Mouse (Mus musculus): Measurements from ENCODE around the gene Dph6.

The Dph6 gene

DNA sequence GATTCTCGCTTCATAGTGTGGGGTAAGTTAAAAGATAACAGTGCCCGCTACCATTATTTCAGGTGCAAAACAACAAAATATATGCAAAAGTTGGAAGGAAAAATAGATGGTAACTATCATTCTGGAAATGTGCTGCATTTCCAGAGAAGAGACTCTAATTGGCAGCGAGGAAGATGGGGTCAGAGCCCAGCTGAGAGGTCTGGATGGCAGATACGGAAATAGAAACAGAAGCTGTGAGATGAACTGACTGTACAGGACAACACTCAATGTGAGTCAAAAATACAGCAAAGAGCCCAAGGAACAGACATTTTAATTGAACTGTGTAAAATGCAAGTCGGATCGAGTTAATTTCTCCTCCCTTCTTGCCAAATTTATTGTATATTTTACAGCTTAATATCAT is 114.3 kb downstream of the Dph6 start:
- DNase-seq (ENCODE audit: low spot score in 2 of 2), result no peak

DNA sequence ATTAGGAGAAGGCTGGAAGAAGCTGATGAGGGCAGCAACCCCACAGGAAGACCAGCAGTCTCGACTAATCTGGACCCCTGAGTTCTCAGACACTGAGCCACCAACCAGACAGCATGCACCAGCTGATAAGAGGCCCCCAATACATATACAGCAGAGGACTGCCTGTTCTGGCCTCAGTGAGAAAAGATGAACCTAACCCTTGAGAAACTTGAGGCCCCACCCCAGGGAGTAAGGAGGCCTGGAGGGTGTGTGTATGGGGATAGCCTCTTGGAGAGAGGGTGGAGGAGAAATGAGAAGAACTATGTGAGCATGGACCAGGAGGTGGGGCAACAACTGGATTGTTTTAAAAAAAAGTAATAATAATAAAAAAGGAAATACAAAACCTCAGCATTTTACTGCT is 118.7 kb downstream of the Dph6 start:
- DNase-seq (ENCODE audit: low spot score in 2 of 2), result no peak

DNA sequence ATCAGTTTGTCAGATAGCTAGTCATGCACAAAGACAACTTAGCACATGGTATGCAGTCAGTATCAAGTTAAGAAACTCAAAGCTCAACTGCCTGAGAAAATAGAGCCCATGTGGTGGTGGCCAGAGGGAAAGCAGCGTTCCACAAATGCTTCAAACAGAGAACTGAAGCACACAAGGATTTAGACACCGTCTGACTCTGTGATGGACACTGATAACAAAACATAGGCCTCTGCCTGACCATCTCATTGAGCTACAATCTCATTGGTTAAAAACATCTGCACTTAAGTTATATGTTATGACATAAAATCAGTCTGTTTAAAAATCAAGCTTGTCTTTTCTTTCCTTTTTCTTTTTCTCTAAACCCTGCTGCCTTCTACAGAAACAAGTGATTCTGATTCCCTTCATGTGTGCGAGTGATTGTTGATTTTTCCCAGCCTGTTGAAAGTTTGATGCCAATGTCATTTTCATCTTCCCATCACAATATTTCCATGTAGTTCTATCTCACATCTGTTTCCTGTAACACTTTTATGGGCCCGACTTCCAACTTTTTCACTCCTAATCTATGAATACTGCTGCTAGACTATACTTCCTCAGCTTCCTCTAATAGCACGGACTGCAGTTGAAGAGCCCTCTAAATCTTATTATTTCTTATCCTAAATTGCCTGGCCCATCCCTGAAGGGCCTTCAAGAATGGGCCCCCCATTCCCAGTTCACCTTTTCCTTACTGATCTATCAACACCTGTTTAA is 123.6 kb downstream of the Dph6 start:
- DNase-seq (ENCODE audit: low spot score in 2 of 2), result no peak

DNA sequence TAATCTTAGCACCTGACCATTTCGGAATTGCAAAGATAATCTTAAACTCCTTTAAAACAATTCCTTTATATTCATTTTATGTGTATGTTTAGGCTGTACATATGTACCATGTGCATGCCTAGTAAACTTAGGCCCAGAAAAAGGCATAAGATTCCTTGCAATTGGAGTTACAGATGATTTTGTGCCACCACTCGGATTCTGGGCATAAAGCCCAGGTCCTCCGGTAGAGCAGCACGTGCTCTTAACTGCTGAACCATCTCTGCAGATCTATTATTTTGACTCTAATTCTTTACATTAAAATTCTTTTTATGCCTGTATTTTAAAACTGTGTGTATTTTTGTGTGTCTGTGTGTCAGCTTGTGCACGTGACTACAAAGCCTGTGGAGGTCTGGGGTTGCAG is 134.3 kb downstream of the Dph6 start:
- no peak for DNase-seq (ENCODE audit: low spot score in 2 of 2)

GRCm38 (mm10) chr2:114519907-114520306 is 134.9 kb downstream of the Dph6 start:
- no peak for DNase-seq (ENCODE audit: low spot score in 2 of 2)

- DNase-seq (ENCODE audit: low spot score in 2 of 2), result no peak
These were observed 162.4 kb downstream of the Dph6 start for GRCm38 (mm10) chr2:114492398-114492797.

- no peak for DNase-seq (ENCODE audit: low spot score in 2 of 2)
These were observed 162.9 kb downstream of the Dph6 start for GRCm38 (mm10) chr2:114491907-114492306.

GRCm38 (mm10) chr2:114486980-114487379 is 167.8 kb downstream of the Dph6 start:
- DNase-seq (ENCODE audit: low spot score in 2 of 2), result no peak
